Mouse (Mus musculus) G1E (cell line): ENCODE measurements around the gene Popdc2. TPM values are rescaled to one million over a fixed set of nuclear protein-coding genes. Genes with fewer than 3 reads are reported as not detected.
A peak's percentile ranks its signal among the peaks of the same experiment; 100 is the strongest.

ENCODE experiments used
- ATAC-seq: 2 replicates; pipeline ENCODE4 v1.8.0; 2016; ENCODE audit warnings: mild to moderate bottlenecking; ENCODE audit not compliant: insufficient number of reproducible peaks, poor library complexity, low FRiP score, severe bottlenecking; ENCODE audit errors: extremely low read depth
- DNase-seq: peaks from one replicate; pipeline ENCODE4 v3.0.0; 2012; ENCODE audit warnings: low spot score
- H3K27me3 ChIP-seq: 2 replicates; pipeline ENCODE4 v1.6.1; 2012; ENCODE audit warnings: mild to moderate bottlenecking, low read length, inconsistent platforms; ENCODE audit not compliant: insufficient read depth
- H3K36me3 ChIP-seq: replicated peaks from 2 replicates; pipeline ENCODE3; 2012; ENCODE audit warnings: mild to moderate bottlenecking, inconsistent platforms
- H3K4me1 ChIP-seq: 2 replicates; pipeline ENCODE4 v1.6.1; 2012; ENCODE audit warnings: low read depth, low read length, inconsistent platforms, mixed read lengths; ENCODE audit not compliant: insufficient read depth
- H3K4me3 ChIP-seq: 2 replicates; pipeline ENCODE4 v1.5.1; 2012; ENCODE audit warnings: low read depth, mild to moderate bottlenecking, inconsistent platforms, low read length, moderate library complexity, mixed read lengths
- H3K9me3 ChIP-seq: replicated peaks from 2 replicates; pipeline ENCODE4 v1.6.1; 2012; ENCODE audit warnings: inconsistent platforms
- CTCF ChIP-seq: IDR thresholded peaks from 2 replicates; pipeline ENCODE4 v1.5.1; 2012; ENCODE audit warnings: low read depth, low read length, inconsistent platforms, mixed read lengths
- GATA1 ChIP-seq: IDR thresholded peaks from 2 replicates; pipeline ENCODE4 v1.6.1; 2012; ENCODE audit warnings: borderline replicate concordance, low read length, inconsistent platforms, mixed read lengths
- GATA2 ChIP-seq: IDR thresholded peaks from 2 replicates; pipeline ENCODE4 v1.6.1; 2012; ENCODE audit warnings: low read depth, low read length, inconsistent platforms, borderline replicate concordance
- POLR2AphosphoS5 ChIP-seq: IDR thresholded peaks from 2 replicates; pipeline ENCODE4 v1.6.1; 2012; ENCODE audit warnings: low read depth, low read length, inconsistent platforms; ENCODE audit not compliant: insufficient replicate concordance
- TAL1 ChIP-seq: conservative IDR thresholded peaks from 2 replicates; pipeline ENCODE4 v1.6.1; 2012; ENCODE audit warnings: low read depth, low read length, inconsistent platforms, mixed read lengths
- polyA plus RNA-seq: library from polyadenylated mRNA; stranded (reverse); fragments of >175 nt; gene quantifications from 2 replicates; pipeline ENCODE4 v1.2.3, GENCODE M21; 2012
- total RNA-seq, 2 experiments: library from RNA; stranded (forward) in 1 of 2; stranded (reverse) in 1 of 2; fragments of 200-1000 nt in 1 of 2; fragments of >200 nt in 1 of 2; fragmentation: Nextera tagmentation in 1 of 2; gene quantifications; 2 replicates each; pipeline ENCODE4 v1.2.3; 2014 to 2017

Popdc2 gene
- total and polyA plus RNA-seq, 3 experiments, result 2.8 to 22.7 (median 5.4) TPM

DNA sequence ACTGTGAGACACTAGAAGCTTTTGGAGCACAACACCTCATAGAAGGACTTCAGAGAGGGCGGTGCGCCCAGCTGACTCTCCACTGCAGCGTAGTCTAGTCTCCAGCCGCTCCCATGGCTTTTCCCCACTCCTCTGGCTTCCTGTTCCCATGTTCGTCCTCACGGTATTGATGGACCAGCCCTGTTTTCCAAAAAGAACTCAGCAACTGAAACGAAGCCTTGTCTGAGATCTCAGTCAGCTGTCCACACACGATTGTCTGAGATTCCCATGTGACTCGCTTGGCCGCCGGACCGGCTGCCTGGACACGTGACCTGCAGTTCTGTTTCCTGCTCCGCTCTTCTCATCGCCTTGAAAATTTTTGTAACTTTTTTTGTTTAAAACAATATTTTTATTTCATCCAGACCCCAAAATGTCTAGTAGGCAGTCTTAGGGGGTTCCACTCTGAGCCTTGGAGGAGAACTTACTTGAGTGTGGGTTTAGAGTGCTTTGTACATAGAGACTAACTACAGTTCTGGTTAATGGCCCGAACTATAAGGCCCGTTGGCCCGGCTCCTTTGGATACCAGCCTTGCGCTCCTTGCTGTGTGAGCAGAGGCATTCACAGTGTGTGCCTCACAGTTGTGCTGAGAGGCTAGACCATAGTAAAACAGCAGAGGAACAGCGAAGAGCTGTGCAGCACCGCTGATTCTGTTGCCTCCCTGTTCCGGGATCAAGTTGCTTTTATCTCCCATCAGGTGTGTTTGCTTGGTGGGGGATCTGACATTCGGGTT is 30.3 kb downstream of the Popdc2 start:
- Histone ChIP-seq H3K9me3 (no peaks in the 10 kb centered on the region), H3K4me3 (no peak overlapping the region), H3K36me3 (no peaks in the 10 kb centered on the region), H3K4me1 (peaks cover 63% of the 10 kb centered on the region), H3K27me3 (no peaks in the 10 kb centered on the region)
- DNase-seq (no peak), ATAC-seq (no peak)
- TF ChIP-seq GATA2, result no peak
- TF ChIP-seq POLR2AphosphoS5, result no peak
- no peak for TF ChIP-seq TAL1
- no peak for TF ChIP-seq CTCF
- TF ChIP-seq GATA1, result no peak

DNA sequence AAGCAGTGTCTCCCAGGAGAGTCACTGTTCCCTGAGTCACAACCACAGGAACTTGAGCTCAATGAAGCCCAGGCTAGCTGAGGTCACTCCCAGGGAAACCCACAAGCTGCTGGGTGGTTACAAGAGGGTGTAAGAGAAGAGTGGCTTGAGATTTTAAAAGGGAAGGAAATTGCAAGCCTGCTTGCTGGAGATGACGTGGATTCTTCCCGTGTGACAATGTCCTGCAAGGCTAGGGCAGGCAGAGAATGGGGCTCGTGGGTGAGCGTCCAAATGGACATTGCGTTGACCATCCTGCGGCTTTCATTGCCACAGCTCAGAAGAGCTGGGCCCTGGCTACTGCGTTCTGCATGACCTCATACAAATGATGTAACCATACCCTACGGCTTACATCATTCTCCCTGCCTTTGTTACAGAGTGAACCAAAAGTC is 32.2 kb downstream of the Popdc2 start:
- ATAC-seq, result no peak
- no peak overlapping the region for H3K4me3 ChIP-seq

DNA sequence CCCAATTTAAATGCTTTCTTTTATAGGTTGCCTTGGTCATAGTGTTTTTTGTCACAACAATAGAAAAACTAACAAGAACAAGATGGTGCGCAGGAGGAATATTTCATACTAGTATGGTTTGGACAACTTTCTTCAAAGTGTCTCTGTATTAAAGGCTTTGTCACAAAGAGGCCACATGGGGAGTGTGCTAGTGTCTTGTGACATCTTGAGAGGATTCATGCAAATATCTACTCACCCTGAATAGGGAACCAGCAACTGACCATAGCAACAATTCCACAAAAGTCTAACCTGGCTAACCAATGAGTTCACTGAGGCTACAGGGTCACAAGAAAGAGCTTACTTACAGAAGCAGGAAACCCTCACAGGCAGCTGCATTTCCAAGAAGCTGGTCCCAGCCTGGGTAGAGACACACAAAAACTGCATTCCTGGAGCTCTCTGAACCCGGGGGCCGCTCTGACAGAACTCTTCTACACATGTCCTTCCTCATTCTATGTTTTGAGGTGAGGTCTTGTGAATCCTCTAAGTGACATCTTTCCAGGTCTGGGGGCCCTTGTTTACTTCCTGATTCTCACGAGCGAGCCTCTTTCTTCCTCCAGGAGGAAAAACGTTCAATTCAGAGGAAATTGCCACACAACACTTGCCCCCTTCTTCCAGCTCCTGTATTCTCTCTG is 33.2 kb downstream of the Popdc2 start:
- no peaks in the 10 kb centered on the region for H3K27me3 ChIP-seq
- peaks cover 65% of the 10 kb centered on the region for H3K4me1 ChIP-seq
- H3K36me3 ChIP-seq, result no peaks in the 10 kb centered on the region
- DNase-seq (no peak), ATAC-seq (no peak)
- H3K4me3 ChIP-seq, result no peak overlapping the region; the same call in 1 of the 2 replicates
- H3K9me3 ChIP-seq, result no peaks in the 10 kb centered on the region
- no peak for TF ChIP-seq POLR2AphosphoS5

More for the DNA sequence above, 32.2 kb downstream of the Popdc2 start:
- H3K36me3 ChIP-seq, result no peaks in the 10 kb centered on the region
- H3K9me3 ChIP-seq, result no peaks in the 10 kb centered on the region
- TF ChIP-seq POLR2AphosphoS5, result no peak
- no peak for DNase-seq
- H3K27me3 ChIP-seq, result no peaks in the 10 kb centered on the region
- peaks cover 64% of the 10 kb centered on the region for H3K4me1 ChIP-seq

DNA sequence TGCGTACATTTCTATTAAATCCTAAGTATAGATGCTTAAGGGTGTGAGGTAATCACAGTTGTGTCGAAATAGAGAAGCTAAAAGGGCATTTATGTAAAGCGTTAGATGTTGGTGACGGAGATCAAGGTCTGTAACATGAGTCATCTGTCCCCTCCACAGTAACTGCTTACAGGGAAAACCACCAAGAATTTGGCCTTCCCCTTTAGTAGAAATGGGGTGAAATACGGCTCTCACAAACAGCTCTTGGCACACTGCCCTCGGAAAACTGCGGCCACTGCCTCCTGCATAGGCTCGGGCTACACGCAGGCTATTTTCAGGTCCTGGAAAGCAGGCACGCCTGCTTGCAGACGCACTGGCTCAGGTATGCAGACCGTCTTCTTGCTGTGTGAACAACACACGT is 34.1 kb downstream of the Popdc2 start:
- ATAC-seq, result no peak
- Histone ChIP-seq H3K9me3 (no peaks in the 10 kb centered on the region), H3K27me3 (no peaks in the 10 kb centered on the region), H3K4me3 (no peak overlapping the region), H3K4me1 (peaks cover 73% of the 10 kb centered on the region), H3K36me3 (no peaks in the 10 kb centered on the region)
- TF ChIP-seq POLR2AphosphoS5 (no peak), GATA1 (no peak), TAL1 (no peak), GATA2 (no peak), CTCF (no peak)
- no peak for DNase-seq

DNA sequence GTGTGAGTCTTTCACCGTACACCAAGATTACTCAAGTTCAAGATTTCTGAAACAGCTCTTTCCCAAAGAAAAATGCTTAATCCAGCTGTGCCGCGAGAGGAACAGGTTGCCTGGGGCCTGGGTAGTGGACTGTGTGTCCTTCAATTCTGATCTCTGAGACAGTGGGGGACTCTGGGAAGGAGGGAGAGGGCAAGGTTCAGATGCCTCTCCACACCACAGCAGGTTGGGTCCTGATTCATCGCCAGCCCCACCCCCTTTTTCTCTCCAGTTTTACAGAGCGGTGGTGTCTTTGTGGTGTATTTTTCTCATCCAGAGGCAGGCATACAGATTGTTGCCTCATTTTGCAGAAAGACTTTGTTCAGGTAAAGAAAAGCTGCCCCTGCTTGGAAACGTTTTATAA is 36.3 kb downstream of the Popdc2 start:
- DNase-seq, result no peak
- Histone ChIP-seq H3K36me3 (no peaks in the 10 kb centered on the region), H3K27me3 (no peaks in the 10 kb centered on the region), H3K9me3 (no peaks in the 10 kb centered on the region), H3K4me3 (no peak overlapping the region), H3K4me1 (peaks cover 67% of the 10 kb centered on the region)
- no peak for TF ChIP-seq TAL1
- no peak for TF ChIP-seq POLR2AphosphoS5
- no peak for TF ChIP-seq GATA2
- no peak for TF ChIP-seq GATA1
- no peak for TF ChIP-seq CTCF
- no peak for ATAC-seq

DNA sequence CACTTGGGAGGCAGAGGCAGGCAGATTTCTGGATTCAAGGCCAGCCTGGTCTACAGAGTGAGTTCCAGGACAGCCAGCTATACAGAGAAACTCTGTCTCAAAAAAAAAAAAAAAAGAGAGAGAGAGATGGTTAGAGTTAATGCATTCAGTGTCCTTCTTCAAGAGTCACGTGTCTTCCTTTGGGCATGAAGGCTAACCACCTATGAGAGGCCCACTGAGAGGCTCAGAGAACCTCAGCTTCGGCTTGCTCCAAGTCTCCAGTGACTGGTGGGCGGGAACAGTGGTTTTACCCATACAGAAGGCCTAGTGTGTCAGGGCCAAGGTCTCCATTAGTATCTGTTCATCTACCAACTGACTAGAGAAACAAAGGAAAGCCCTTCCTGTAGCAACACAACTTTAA is 37.1 kb downstream of the Popdc2 start:
- Histone ChIP-seq H3K9me3 (no peaks in the 10 kb centered on the region), H3K4me3 (peak overlapping the region; percentile 2; the same call in 1 of the 2 replicates), H3K36me3 (no peaks in the 10 kb centered on the region), H3K4me1 (peaks cover 67% of the 10 kb centered on the region), H3K27me3 (no peaks in the 10 kb centered on the region)
- ATAC-seq, result peak; percentile 69
- peak; percentile 18 for DNase-seq
- TF ChIP-seq GATA1, result no peak
- TF ChIP-seq CTCF, result no peak
- no peak for TF ChIP-seq POLR2AphosphoS5
- TF ChIP-seq GATA2, result no peak
- no peak for TF ChIP-seq TAL1
